Mouse (Mus musculus): ENCODE measurements around the gene Pla2g4b. TPM values are rescaled to one million over a fixed set of nuclear protein-coding genes. Genes with fewer than 3 reads are reported as not detected.
A peak's percentile ranks its signal among the peaks of the same experiment; 100 is the strongest.

Pla2g4b gene
- total and polyA plus RNA-seq, 2 experiments from 2014 or later: 0.20 TPM; not detected in 1

GRCm38 (mm10) chr2:120015882-120016281 lies 17.3 kb upstream of the Pla2g4b start:
- no peak overlapping the region for H3K4me2 ChIP-seq (ENCODE audit: low read depth, low read length)
- no peaks in the 10 kb centered on the region for H3K27me3 ChIP-seq (ENCODE audit: control insufficient read depth, insufficient read depth, low read length)
- no peak for TF ChIP-seq CTCF (IDR thresholded peaks at IDR 0.05; ENCODE audit: low read depth)
- TF ChIP-seq EP300 (IDR thresholded peaks at IDR 0.05; ENCODE audit: low read depth): no peak
- no peak overlapping the region for H3K27ac ChIP-seq (ENCODE audit: low read depth)
- no peaks in the 10 kb centered on the region for H3K9me3 ChIP-seq (replicated peaks; ENCODE audit: control insufficient read depth, low read length)
- WGBS: 88% methylated on average over 4 of the region's 4 CpGs
- no peak overlapping the region for H3K4me3 ChIP-seq (ENCODE audit: low read depth, low read length)
- H3K36me3 ChIP-seq (replicated peaks; ENCODE audit: control insufficient read depth, insufficient read depth, low read length): peaks cover 60% of the 10 kb centered on the region
- H3K4me1 ChIP-seq (ENCODE audit: control insufficient read depth, insufficient read depth): no peaks in the 10 kb centered on the region
- DNase-seq (ENCODE audit: low spot score): no peak
- H3K9ac ChIP-seq (replicated peaks; ENCODE audit: low read depth, low read length): no peak overlapping the region
- no peak for ATAC-seq (ENCODE audit: insufficient read depth, low read depth)

DNA sequence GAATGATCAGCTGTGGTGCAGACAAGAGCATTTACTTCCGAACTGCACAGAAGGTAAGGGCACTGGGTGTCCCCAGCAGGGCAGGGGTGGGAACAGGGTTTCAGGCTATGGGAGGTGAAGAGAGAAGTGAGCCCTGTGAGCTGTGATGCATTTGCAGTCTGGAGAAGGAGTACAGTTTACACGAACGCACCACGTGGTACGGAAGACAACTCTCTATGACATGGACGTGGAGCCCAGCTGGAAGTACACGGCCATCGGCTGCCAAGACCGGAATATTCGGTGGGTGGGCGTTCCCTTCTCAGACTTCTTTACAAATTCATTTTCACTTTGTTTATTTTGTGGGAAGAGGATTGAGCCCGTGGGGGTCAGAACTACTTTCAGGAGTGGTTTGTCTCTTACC lies 15.6 kb upstream of the Pla2g4b start:
- TF ChIP-seq CTCF (IDR thresholded peaks at IDR 0.05; ENCODE audit: low read depth) (no peak), EP300 (IDR thresholded peaks at IDR 0.05; ENCODE audit: low read depth) (no peak)
- Histone ChIP-seq H3K4me3 (ENCODE audit: low read depth, low read length) (no peak overlapping the region), H3K27me3 (ENCODE audit: control insufficient read depth, insufficient read depth, low read length) (no peaks in the 10 kb centered on the region), H3K9me3 (replicated peaks; ENCODE audit: control insufficient read depth, low read length) (no peaks in the 10 kb centered on the region), H3K9ac (replicated peaks; ENCODE audit: low read depth, low read length) (no peak overlapping the region), H3K4me1 (ENCODE audit: control insufficient read depth, insufficient read depth) (no peaks in the 10 kb centered on the region), H3K27ac (ENCODE audit: low read depth) (no peak overlapping the region), H3K4me2 (ENCODE audit: low read depth, low read length) (no peak overlapping the region), H3K36me3 (replicated peaks; ENCODE audit: control insufficient read depth, insufficient read depth, low read length) (peaks cover 76% of the 10 kb centered on the region)
- WGBS: 93% methylated on average over 12 of the region's 12 CpGs
- DNase-seq (ENCODE audit: low spot score) (no peak), ATAC-seq (ENCODE audit: insufficient read depth, low read depth) (no peak)

DNA sequence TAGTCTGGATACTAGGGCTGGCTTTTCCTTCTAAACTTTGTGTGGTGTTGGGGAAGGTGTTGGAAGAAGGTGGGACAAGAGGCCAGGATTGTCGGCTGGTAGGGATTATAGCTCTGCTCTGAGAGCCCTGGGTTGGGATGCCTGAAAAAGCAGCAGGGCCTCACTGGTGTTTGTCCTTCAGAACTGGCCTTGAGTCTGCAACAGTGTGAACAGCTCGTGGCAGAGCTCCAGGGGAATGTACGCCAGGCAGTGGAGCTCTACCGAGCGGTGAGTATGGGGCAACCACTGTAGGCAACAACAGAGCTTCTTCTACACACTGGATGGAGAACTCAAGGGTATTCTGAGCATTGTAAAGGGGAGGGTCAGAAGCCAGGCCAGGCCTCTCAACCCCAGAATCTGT lies 8.9 kb upstream of the Pla2g4b start:
- Histone ChIP-seq H3K4me1 (ENCODE audit: control insufficient read depth, insufficient read depth) (peaks cover 20% of the 10 kb centered on the region), H3K9me3 (replicated peaks; ENCODE audit: control insufficient read depth, low read length) (no peaks in the 10 kb centered on the region), H3K9ac (replicated peaks; ENCODE audit: low read depth, low read length) (no peak overlapping the region), H3K36me3 (replicated peaks; ENCODE audit: control insufficient read depth, insufficient read depth, low read length) (peaks cover 43% of the 10 kb centered on the region), H3K27ac (ENCODE audit: low read depth) (peak overlapping the region; percentile 91), H3K4me3 (ENCODE audit: low read depth, low read length) (no peak overlapping the region), H3K27me3 (ENCODE audit: control insufficient read depth, insufficient read depth, low read length) (no peaks in the 10 kb centered on the region), H3K4me2 (ENCODE audit: low read depth, low read length) (no peak overlapping the region)
- TF ChIP-seq EP300 (IDR thresholded peaks at IDR 0.05; ENCODE audit: low read depth) (no peak), CTCF (IDR thresholded peaks at IDR 0.05; ENCODE audit: low read depth) (no peak)
- peak; percentile 70 for DNase-seq (ENCODE audit: low spot score)
- peak; percentile 72 for ATAC-seq (ENCODE audit: insufficient read depth, low read depth)
- WGBS: 42% methylated on average over 5 of the region's 5 CpGs

DNA sequence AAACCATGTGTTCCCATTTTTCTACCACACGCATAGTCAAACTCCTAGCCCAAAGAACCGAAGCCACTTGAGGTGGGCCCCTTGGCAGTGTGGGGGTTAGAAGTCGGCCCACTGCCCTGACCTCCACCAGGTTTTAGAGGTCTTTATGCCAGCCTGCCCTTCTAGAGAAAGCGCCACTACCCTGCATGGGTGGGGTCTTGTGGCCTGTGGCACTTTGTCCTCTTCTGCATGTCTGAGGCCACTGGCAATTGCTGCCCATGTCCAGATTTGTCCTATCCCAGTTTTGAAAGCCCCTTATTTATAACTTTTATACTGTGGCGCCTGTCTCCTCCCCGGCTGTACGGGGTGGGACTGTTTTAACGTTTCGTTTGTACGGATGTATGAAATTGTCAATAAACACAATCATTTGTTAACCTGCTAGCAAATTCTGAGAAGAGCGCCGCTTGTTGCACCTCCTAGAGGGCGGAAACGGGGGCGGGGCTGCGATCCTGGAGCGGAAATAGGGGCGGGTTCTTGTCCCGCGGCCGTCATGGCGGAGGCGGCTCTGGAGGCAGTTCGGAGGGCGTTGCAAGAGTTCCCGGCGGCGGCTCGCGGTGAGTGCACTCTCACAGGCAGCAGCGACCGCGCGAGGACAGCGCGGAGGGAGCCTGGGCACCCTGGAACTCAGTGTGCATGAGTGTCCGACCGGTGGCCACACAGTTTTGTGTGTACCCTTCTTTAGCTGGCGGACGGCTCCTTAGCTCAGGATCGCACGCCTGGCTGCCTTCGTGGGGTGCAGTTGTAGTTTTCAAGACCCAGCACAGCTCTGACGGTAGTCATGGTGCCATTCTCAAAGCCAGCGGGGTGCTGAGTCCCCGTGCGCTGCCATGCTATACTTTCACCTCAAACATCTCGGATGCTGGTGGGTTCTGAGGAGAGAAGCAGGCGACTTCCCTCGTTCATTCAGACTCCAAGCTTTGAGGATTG lies 6.0 kb upstream of the Pla2g4b start, which contains the start of the genes Jmjd7 and Gm28042:
Jmjd7 (plus strand) TSS at position 500 of the 966 bp plus-strand sequence.
Gm28042 (plus strand) TSS at position 510 of the 966 bp plus-strand sequence.
- Histone ChIP-seq H3K4me2 (ENCODE audit: low read depth, low read length) (peak within 1 kb of the TSS; percentile 81), H3K36me3 (replicated peaks; ENCODE audit: control insufficient read depth, insufficient read depth, low read length) (peaks cover 36% of the 10 kb centered on the region), H3K9me3 (replicated peaks; ENCODE audit: control insufficient read depth, low read length) (no peaks in the 10 kb centered on the region), H3K4me1 (ENCODE audit: control insufficient read depth, insufficient read depth) (peaks cover 20% of the 10 kb centered on the region), H3K4me3 (ENCODE audit: low read depth, low read length) (peak within 1 kb of the TSS; percentile 66), H3K27me3 (ENCODE audit: control insufficient read depth, insufficient read depth, low read length) (no peaks in the 10 kb centered on the region), H3K27ac (ENCODE audit: low read depth) (peak within 1 kb of the TSS; percentile 86), H3K9ac (replicated peaks; ENCODE audit: low read depth, low read length) (peak within 1 kb of the TSS; percentile 68)
- 5% methylated on average over 50 of the region's 50 CpGs for WGBS
- TF ChIP-seq CTCF (IDR thresholded peaks at IDR 0.05; ENCODE audit: low read depth): no peak; the same call in 1 of the 2 replicates
- TF ChIP-seq EP300 (IDR thresholded peaks at IDR 0.05; ENCODE audit: low read depth): no peak
- peak; percentile 94 for DNase-seq (ENCODE audit: low spot score)
- ATAC-seq (ENCODE audit: insufficient read depth, low read depth): peak; percentile 83

DNA sequence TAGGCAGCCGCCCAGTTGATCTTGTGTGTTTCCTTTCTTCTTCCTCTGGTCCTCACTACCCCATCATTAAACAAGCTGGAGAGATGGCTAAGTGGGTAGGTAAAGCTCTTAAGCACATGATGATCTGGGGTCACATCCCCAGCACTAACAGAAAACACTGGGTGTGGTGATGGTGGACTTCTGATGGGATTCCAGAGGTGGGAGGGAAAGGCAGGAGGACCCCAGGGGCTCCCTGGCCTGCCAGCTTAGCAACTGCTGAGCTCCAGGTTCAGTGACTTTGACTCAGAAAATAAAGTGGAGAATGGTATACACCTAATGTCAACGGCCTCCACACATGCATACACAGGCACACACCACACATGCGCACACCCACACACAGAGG lies 5.3 kb upstream of the Pla2g4b start:
- DNase-seq (ENCODE audit: low spot score): no peak
- Histone ChIP-seq H3K4me1 (ENCODE audit: control insufficient read depth, insufficient read depth) (peaks cover 20% of the 10 kb centered on the region), H3K4me3 (ENCODE audit: low read depth, low read length) (peak overlapping the region; percentile 66), H3K9me3 (replicated peaks; ENCODE audit: control insufficient read depth, low read length) (no peaks in the 10 kb centered on the region), H3K27me3 (ENCODE audit: control insufficient read depth, insufficient read depth, low read length) (no peaks in the 10 kb centered on the region), H3K27ac (ENCODE audit: low read depth) (peak overlapping the region; percentile 86), H3K4me2 (ENCODE audit: low read depth, low read length) (peak overlapping the region; percentile 81), H3K36me3 (replicated peaks; ENCODE audit: control insufficient read depth, insufficient read depth, low read length) (peaks cover 31% of the 10 kb centered on the region), H3K9ac (replicated peaks; ENCODE audit: low read depth, low read length) (peak overlapping the region; percentile 68)
- 46% methylated on average over 3 of the region's 3 CpGs for WGBS
- no peak; the same call in 1 of the 2 replicates for ATAC-seq (ENCODE audit: insufficient read depth, low read depth)
- TF ChIP-seq CTCF (IDR thresholded peaks at IDR 0.05; ENCODE audit: low read depth) (no peak), EP300 (IDR thresholded peaks at IDR 0.05; ENCODE audit: low read depth) (no peak)
